Mouse (Mus musculus) MEL (cell line): ENCODE results near the gene Bach2. TPM values are rescaled to one million over a fixed set of nuclear protein-coding genes. Genes with fewer than 3 reads are reported as not detected.

Experiments
- DNase-seq: peaks from one replicate; pipeline ENCODE4 v3.0.0; 2011; ENCODE audit warnings: low read depth, low spot score
- H3K27ac ChIP-seq: 2 replicates; pipeline ENCODE4 v1.5.1; 2012; ENCODE audit warnings: low read depth, mild to moderate bottlenecking, control low read depth, low read length, moderate library complexity; ENCODE audit not compliant: control insufficient read depth
- H3K27me3 ChIP-seq, 2 experiments: fragments of 150-350 bp in 1 of 2; sonication (generic) in 1 of 2; 2 replicates each; pipeline ENCODE4 v1.6.1; 2012; ENCODE audit warnings: low read length in 2 of 2, mild to moderate bottlenecking in 2 of 2, improper control_type of control experiment in 1 of 2, moderate library complexity in 1 of 2; ENCODE audit not compliant: insufficient read depth in 2 of 2, control insufficient read depth in 1 of 2
- H3K36me3 ChIP-seq, 2 experiments: 2 replicates each; pipeline ENCODE4 v1.6.1; 2012 to 2014; ENCODE audit warnings: low read length in 2 of 2, improper control_type of control experiment in 1 of 2, inconsistent platforms in 1 of 2, mild to moderate bottlenecking in 1 of 2; ENCODE audit not compliant: insufficient read depth in 2 of 2, control insufficient read depth in 1 of 2
- H3K4me1 ChIP-seq, 2 experiments: fragments of 150-350 bp in 1 of 2; sonication (generic) in 1 of 2; 2 replicates each; pipeline ENCODE4 v1.6.1; 2012; ENCODE audit warnings: low read length in 2 of 2, improper control_type of control experiment in 1 of 2, mild to moderate bottlenecking in 1 of 2; ENCODE audit not compliant: insufficient read depth in 2 of 2, control insufficient read depth in 1 of 2
- H3K4me3 ChIP-seq, 2 experiments: fragments of 150-350 bp in 1 of 2; sonication (generic) in 1 of 2; 2 replicates each; pipeline ENCODE4 v1.5.1; 2012; ENCODE audit warnings: low read depth in 2 of 2, low read length in 2 of 2, mild to moderate bottlenecking in 2 of 2, moderate library complexity in 2 of 2, control low read depth in 1 of 2, improper control_type of control experiment in 1 of 2; ENCODE audit not compliant: control insufficient read depth in 1 of 2, insufficient read depth in 1 of 2
- H3K79me2 ChIP-seq: 2 replicates; pipeline ENCODE4 v1.6.1; 2012; ENCODE audit warnings: mild to moderate bottlenecking, low read length, moderate library complexity; ENCODE audit not compliant: control insufficient read depth, poor library complexity, insufficient read depth
- H3K9ac ChIP-seq: 2 replicates; pipeline ENCODE4 v1.6.1; 2012; ENCODE audit warnings: low read depth, mild to moderate bottlenecking, control low read depth, low read length, moderate library complexity; ENCODE audit not compliant: control insufficient read depth, poor library complexity, severe bottlenecking
- H3K9me3 ChIP-seq: fragments of 150-350 bp; sonication (generic); replicated peaks from 2 replicates; pipeline ENCODE4 v1.6.1; 2012; ENCODE audit warnings: mild to moderate bottlenecking, low read length, improper control_type of control experiment, moderate library complexity; ENCODE audit not compliant: insufficient read depth
- CHD1 ChIP-seq: IDR thresholded peaks from 2 replicates; pipeline ENCODE4 v1.6.1; 2012; ENCODE audit warnings: low read depth, mild to moderate bottlenecking, inconsistent platforms, low read length, improper control_type of control experiment
- CTCF ChIP-seq, 3 experiments: IDR thresholded peaks in 2 of 3; conservative IDR thresholded peaks in 1 of 3; 2 replicates each; pipeline ENCODE4 v1.5.1; 2011 to 2012; ENCODE audit warnings: low read length in 3 of 3, low read depth in 2 of 3, mild to moderate bottlenecking in 2 of 3, improper control_type of control experiment in 1 of 3, inconsistent platforms in 1 of 3, mixed read lengths in 1 of 3, moderate library complexity in 1 of 3; ENCODE audit not compliant: control insufficient read depth in 1 of 3, insufficient read depth in 1 of 3, poor library complexity in 1 of 3, severe bottlenecking in 1 of 3
- ETS1 ChIP-seq: IDR thresholded peaks from 2 replicates; pipeline ENCODE4 v1.6.1; 2012; ENCODE audit warnings: low read depth, mild to moderate bottlenecking, inconsistent platforms, low read length, improper control_type of control experiment, moderate library complexity
- MAZ ChIP-seq: IDR thresholded peaks from 2 replicates; pipeline ENCODE4 v1.6.1; 2012; ENCODE audit warnings: low read depth, mild to moderate bottlenecking, inconsistent platforms, low read length, improper control_type of control experiment
- MEF2A ChIP-seq: IDR thresholded peaks from 2 replicates; pipeline ENCODE4 v1.6.1; 2014; ENCODE audit warnings: low read depth, mild to moderate bottlenecking, inconsistent platforms, low read length, improper control_type of control experiment; ENCODE audit not compliant: poor library complexity, insufficient replicate concordance, severe bottlenecking; ENCODE audit errors: extremely low read depth
- MXI1 ChIP-seq: IDR thresholded peaks from 2 replicates; pipeline ENCODE4 v1.6.1; 2011; ENCODE audit warnings: mild to moderate bottlenecking, low read depth, low read length, improper control_type of control experiment
- MYB ChIP-seq: IDR thresholded peaks from 2 replicates; pipeline ENCODE4 v1.6.1; 2011; ENCODE audit warnings: mild to moderate bottlenecking, low read depth, low read length, improper control_type of control experiment
- NELFE ChIP-seq: IDR thresholded peaks from 2 replicates; pipeline ENCODE4 v1.6.1; 2011; ENCODE audit warnings: low read depth, low read length, improper control_type of control experiment
- POLR2AphosphoS5 ChIP-seq: IDR thresholded peaks from 2 replicates; pipeline ENCODE4 v1.6.1; 2012; ENCODE audit warnings: low read depth, borderline replicate concordance, mild to moderate bottlenecking, inconsistent platforms, low read length, moderate library complexity, mixed read lengths
- RCOR1 ChIP-seq: IDR thresholded peaks from 2 replicates; pipeline ENCODE4 v1.6.1; 2012; ENCODE audit warnings: low read depth, mild to moderate bottlenecking, inconsistent platforms, low read length, improper control_type of control experiment
- TAL1 ChIP-seq: IDR thresholded peaks from 2 replicates; pipeline ENCODE4 v1.6.1; 2012; ENCODE audit warnings: mild to moderate bottlenecking, inconsistent platforms, low read length, moderate library complexity, mixed read lengths
- TBP ChIP-seq: IDR thresholded peaks from 2 replicates; pipeline ENCODE4 v1.8.0; 2011; ENCODE audit warnings: low read depth, low read length, improper control_type of control experiment
- TCF12 ChIP-seq: IDR thresholded peaks from 2 replicates; pipeline ENCODE4 v1.6.1; 2014; ENCODE audit warnings: low read depth, mild to moderate bottlenecking, inconsistent platforms, low read length, improper control_type of control experiment, moderate library complexity
- UBTF ChIP-seq: IDR thresholded peaks from 2 replicates; pipeline ENCODE4 v1.6.1; 2012; ENCODE audit warnings: low read depth, mild to moderate bottlenecking, inconsistent platforms, low read length, improper control_type of control experiment, moderate library complexity, borderline replicate concordance; ENCODE audit not compliant: insufficient read depth
- USF2 ChIP-seq, 2 experiments: IDR thresholded peaks; 2 replicates each; pipeline ENCODE4 v1.6.1; 2011 to 2012; ENCODE audit warnings: improper control_type of control experiment in 2 of 2, low read length in 2 of 2, borderline replicate concordance in 1 of 2, inconsistent platforms in 1 of 2, low read depth in 1 of 2, mild to moderate bottlenecking in 1 of 2; ENCODE audit not compliant: insufficient read depth in 1 of 2
- ZC3H11A ChIP-seq: IDR thresholded peaks from 2 replicates; pipeline ENCODE4 v1.6.1; 2012; ENCODE audit warnings: low read depth, mild to moderate bottlenecking, inconsistent platforms, low read length, improper control_type of control experiment
- polyA plus RNA-seq, 2 experiments: library from polyadenylated mRNA; stranded (reverse) in 1 of 2; unstranded in 1 of 2; fragments of >175 nt in 1 of 2; fragments of >200 nt in 1 of 2; gene quantifications; 2 replicates each; pipeline versions ENCODE4 v1.2.1 to v1.2.4; 2012; ENCODE audit warnings: low replicate concordance in 2 of 2, low read depth in 1 of 2; ENCODE audit not compliant: insufficient read length in 2 of 2, insufficient read depth in 1 of 2, missing spikeins in 1 of 2
- total RNA-seq: library from RNA; depleted of rRNA; stranded (reverse); fragments of 300-350 nt; gene quantifications from 2 replicates; pipeline ENCODE4 v1.2.3, GENCODE M21; 2012

Gene Bach2
- total and polyA plus RNA-seq, 3 experiments: 0.04 TPM; not detected in 2

DNA sequence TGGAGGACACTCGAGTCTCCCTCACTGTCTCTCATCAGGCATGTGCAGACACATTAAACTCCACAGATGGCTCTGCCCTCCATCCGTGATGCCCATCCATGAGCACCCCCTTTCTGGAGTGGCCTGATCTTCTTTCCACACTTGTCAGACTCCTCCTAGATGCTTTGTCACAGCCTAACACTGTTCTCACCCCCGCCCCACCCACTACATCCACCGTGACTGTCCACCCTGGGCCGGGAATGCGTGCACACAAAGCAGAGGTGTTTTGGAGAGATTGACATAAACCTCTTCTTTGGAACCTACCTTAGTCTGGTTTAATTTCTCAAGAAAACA, 202.1 kb downstream of the Bach2 start:
- Histone ChIP-seq H3K4me3 (no peak overlapping the region), H3K27me3 (no peaks in the 10 kb centered on the region; a peak in 1 of 4 replicates), H3K9me3 (no peaks in the 10 kb centered on the region), H3K9ac (no peak overlapping the region), H3K79me2 (no peaks in the 10 kb centered on the region), H3K36me3 (no peaks in the 10 kb centered on the region), H3K27ac (no peak overlapping the region), H3K4me1 (no peaks in the 10 kb centered on the region)
- no peak for DNase-seq
- TF ChIP-seq MYB (no peak), TBP (no peak), MEF2A (no peak), MAZ (no peak), ETS1 (no peak), RCOR1 (no peak)

DNA sequence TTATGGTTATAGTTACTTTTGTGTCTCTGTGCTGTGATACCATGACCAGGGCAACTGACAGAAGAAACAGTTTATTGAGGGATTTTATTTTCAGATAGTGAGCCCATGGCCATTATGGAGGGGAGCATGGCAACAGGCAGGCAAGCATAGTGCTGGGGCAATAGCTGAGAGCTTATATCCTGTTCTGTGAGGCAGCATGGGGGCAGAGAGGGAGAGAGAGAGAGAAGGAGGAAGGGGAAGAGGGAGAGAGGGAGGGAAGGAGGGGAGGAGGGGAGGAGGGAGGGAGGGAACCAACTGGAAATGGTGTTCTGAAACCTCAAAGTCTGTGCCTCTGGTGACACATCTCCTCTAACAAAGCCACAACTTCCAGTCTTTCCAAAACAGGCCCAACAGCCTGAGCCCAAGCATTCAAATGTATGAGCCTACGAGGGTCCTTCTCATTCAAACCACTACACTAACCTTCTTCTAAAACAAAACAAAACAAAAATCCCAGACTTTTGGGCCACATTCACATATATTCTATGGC, 206.1 kb downstream of the Bach2 start:
- H3K79me2 ChIP-seq: no peaks in the 10 kb centered on the region
- no peak for DNase-seq
- H3K27ac ChIP-seq: no peak overlapping the region
- H3K4me3 ChIP-seq: no peak overlapping the region
- TF ChIP-seq USF2 (IDR thresholded peaks at IDR 0.05; ENCODE audit: borderline replicate concordance in 1 of 2, insufficient read depth in 1 of 2, low read depth in 1 of 2, low read length in 2 of 2) (no peak), CHD1 (no peak), MXI1 (no peak), UBTF (no peak), CTCF (IDR thresholded peaks at IDR 0.05 in 2 of 3, conservative IDR thresholded peaks at IDR 0.05 in 1 of 3; ENCODE audit: control insufficient read depth in 1 of 3, insufficient read depth in 1 of 3, low read depth in 2 of 3, low read length in 3 of 3, poor library complexity in 1 of 3, severe bottlenecking in 1 of 3) (no peak), TAL1 (no peak), TCF12 (no peak)
- no peaks in the 10 kb centered on the region for H3K9me3 ChIP-seq
- H3K36me3 ChIP-seq: no peaks in the 10 kb centered on the region
- H3K9ac ChIP-seq: no peak overlapping the region
- no peaks in the 10 kb centered on the region for H3K4me1 ChIP-seq
- no peaks in the 10 kb centered on the region; a peak in 1 of 4 replicates for H3K27me3 ChIP-seq

- Histone ChIP-seq H3K27ac (no peak overlapping the region), H3K9ac (no peak overlapping the region), H3K36me3 (no peaks in the 10 kb centered on the region), H3K79me2 (no peaks in the 10 kb centered on the region), H3K9me3 (no peaks in the 10 kb centered on the region), H3K4me1 (no peaks in the 10 kb centered on the region), H3K4me3 (no peak overlapping the region), H3K27me3 (no peaks in the 10 kb centered on the region)
- DNase-seq: no peak
- TF ChIP-seq USF2 (IDR thresholded peaks at IDR 0.05; ENCODE audit: borderline replicate concordance in 1 of 2, insufficient read depth in 1 of 2, low read depth in 1 of 2, low read length in 2 of 2) (no peak), ZC3H11A (no peak), POLR2AphosphoS5 (no peak), MEF2A (no peak), TAL1 (no peak), NELFE (no peak)
Measured at GRCm38 (mm10) chr4:32447850-32448249, 209.2 kb downstream of the Bach2 start.
